Comparison of ENCODE assay signal across 8 mouse cellular contexts in genomic region chr2:59881404-59881803, GRCm38 (mm10). TPM values are rescaled to one million over a fixed set of nuclear protein-coding genes. Genes with fewer than 3 reads are reported as not detected.
DNase-seq lines count a peak whose midpoint lies in the region; ATAC-seq lines count a peak whose summit lies in the region.

No protein-coding gene starts in this region.

- no peak for DNase-seq in kidney, postnatal 10 days
- DNase-seq in embryonic facial prominence, embryonic 10.5 days (ENCODE audit: low spot score), result no peak
- peak; percentile 33 for DNase-seq in naive thymus-derived CD4-positive, alpha-beta T cell, adult 2 months (ENCODE audit: low read depth)
- DNase-seq in gastrocnemius, postnatal 4 days (ENCODE audit: low spot score in 2 of 2), result no peak
- DNase-seq in T-cell, adult 2 months (ENCODE audit: low spot score), result no peak

- H3K36me3 ChIP-seq in kidney, embryonic 16.5 days (ENCODE audit: insufficient read depth, low read length), result peaks cover 9% of the 10 kb centered on the region; the same call in 1 of the 2 replicates
- H3K36me3 ChIP-seq in embryonic facial prominence, embryonic 10.5 days (replicated peaks), result peaks cover 14% of the 10 kb centered on the region
- H3K36me3 ChIP-seq in intestine, embryonic 15.5 days, result no peaks in the 10 kb centered on the region

- peaks cover 8% of the 10 kb centered on the region; the same call in 1 of the 2 replicates for H3K4me1 ChIP-seq in kidney, embryonic 16.5 days (ENCODE audit: insufficient read depth, low read length)
- peaks cover 6% of the 10 kb centered on the region; the same call in 1 of the 2 replicates for H3K4me1 ChIP-seq in embryonic facial prominence, embryonic 10.5 days
- H3K4me1 ChIP-seq in intestine, embryonic 15.5 days (replicated peaks), result no peaks in the 10 kb centered on the region

- ATAC-seq in kidney, embryonic 16.5 days (ENCODE audit: low FRiP score, low TSS enrichment), result no peak
- ATAC-seq in intestine, embryonic 15.5 days, result no peak
- no peak for ATAC-seq in activated CD4-positive, CD25-positive, alpha-beta regulatory T cell, adult 4 months

- H3K4me2 ChIP-seq in kidney, embryonic 16.5 days (replicated peaks; ENCODE audit: low read depth, low read length), result peak overlapping the region; percentile 59
- H3K4me2 ChIP-seq in intestine, embryonic 15.5 days (replicated peaks), result peak overlapping the region; percentile 56

- H3K9ac ChIP-seq in kidney, embryonic 16.5 days (replicated peaks; ENCODE audit: low read length), result peak overlapping the region; percentile 87
- H3K9ac ChIP-seq in intestine, embryonic 15.5 days, result 0 out of 2 replicates have a peak overlapping the region, but pooled peaks have one; percentile 71

- H3K4me3 ChIP-seq in kidney, embryonic 16.5 days (ENCODE audit: low read length), result peak overlapping the region; percentile 76
- H3K4me3 ChIP-seq in embryonic facial prominence, embryonic 10.5 days, result peak overlapping the region; percentile 83
- H3K4me3 ChIP-seq in intestine, embryonic 15.5 days (replicated peaks), result peak overlapping the region; percentile 70

- 0 out of 2 replicates have a peak, but pooled peaks cover 3% of the 10 kb centered on the region for H3K9me3 ChIP-seq in kidney, embryonic 16.5 days (ENCODE audit: low read length)
- H3K9me3 ChIP-seq in embryonic facial prominence, embryonic 10.5 days, result 0 out of 2 replicates have a peak, but pooled peaks cover 6% of the 10 kb centered on the region
- no peaks in the 10 kb centered on the region for H3K9me3 ChIP-seq in intestine, embryonic 15.5 days

- H3K27ac ChIP-seq in kidney, embryonic 16.5 days (ENCODE audit: low read length), result no peak overlapping the region
- H3K27ac ChIP-seq in embryonic facial prominence, embryonic 10.5 days (replicated peaks), result peak overlapping the region; percentile 90; the same call in 1 of the 2 replicates
- peak overlapping the region; percentile 32; the same call in 1 of the 2 replicates for H3K27ac ChIP-seq in intestine, embryonic 15.5 days

- WGBS in kidney, embryonic 16.5 days, result 72% methylated on average over 6 of the region's 6 CpGs
- 83% methylated on average over 6 of the region's 6 CpGs for WGBS in embryonic facial prominence, embryonic 10.5 days
- 69% methylated on average over 6 of the region's 6 CpGs for WGBS in intestine, embryonic 15.5 days

- no peaks in the 10 kb centered on the region for H3K27me3 ChIP-seq in kidney, embryonic 16.5 days (ENCODE audit: insufficient read depth, low read length)
- H3K27me3 ChIP-seq in embryonic facial prominence, embryonic 10.5 days (replicated peaks; ENCODE audit: low read depth, poor library complexity, severe bottlenecking), result no peaks in the 10 kb centered on the region
- no peaks in the 10 kb centered on the region for H3K27me3 ChIP-seq in intestine, embryonic 15.5 days (replicated peaks)

RNA-seq across cellular contexts. Expression of gene Wdsub1, which starts 1.0 kb away (rescaled TPM):
- 41.9 and 47.4 TPM in 2 replicates for polyA plus RNA-seq in kidney, embryonic 16.5 days (2015; fragmentation: Nextera tagmentation; extraction: Ambion mirVana)
- 23.7 and 27.7 TPM in 2 replicates for polyA plus RNA-seq in embryonic facial prominence, embryonic 10.5 days (2016; fragmentation: Nextera tagmentation; extraction: Ambion mirVana)
- polyA plus RNA-seq in intestine, embryonic 15.5 days (2015; fragmentation: Nextera tagmentation; extraction: Ambion mirVana), result 33.3 and 33.9 TPM in 2 replicates
- 10 to 100 TPM; 24.3 to 25.3 TPM for total RNA-seq in gastrocnemius, postnatal 4 days (2021)
- 1 to 10 TPM; 3.8 to 4.6 TPM for polyA plus RNA-seq in activated CD4-positive, CD25-positive, alpha-beta regulatory T cell, adult 4 months (2017; shearing (Covaris generic))
